Mouse (Mus musculus) embryonic fibroblast, embryonic 13.5 days (primary cell): ENCODE results near the gene Rcn2.

Experiments used
- CTCF ChIP-seq: IDR thresholded peaks from 2 replicates; pipeline ENCODE4 v1.5.1; 2011; ENCODE audit warnings: mild to moderate bottlenecking, control low read depth, low read length, moderate library complexity, borderline replicate concordance; ENCODE audit not compliant: insufficient read depth
- POLR2A ChIP-seq: IDR thresholded peaks from 2 replicates; pipeline ENCODE4 v1.6.1; 2011; ENCODE audit warnings: low read depth, mild to moderate bottlenecking, control low read depth, low read length, moderate library complexity

DNA sequence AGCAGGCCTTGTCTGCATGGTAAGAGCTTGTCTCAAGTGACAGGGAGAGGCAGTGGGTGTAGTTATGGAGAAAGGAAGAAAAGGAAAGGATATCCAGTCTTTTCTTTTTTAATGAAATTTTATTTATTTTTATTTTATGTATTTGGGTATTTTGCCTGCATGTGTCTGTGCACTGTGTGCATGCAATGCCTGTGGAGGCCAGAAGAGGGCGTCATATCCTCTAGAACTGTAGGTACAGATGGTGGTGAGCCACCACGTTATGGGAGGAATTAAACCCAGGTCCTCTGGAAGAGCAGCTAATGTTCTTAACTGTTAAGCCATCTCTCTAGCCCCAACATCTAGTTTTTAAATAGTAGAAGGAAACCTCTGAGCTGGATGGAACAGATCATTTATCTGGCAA is 50.5 kb downstream of the Rcn2 start:
- TF ChIP-seq CTCF (no peak), POLR2A (no peak)
